Mouse (Mus musculus): ENCODE results near the gene Ptar1. TPM values are rescaled to one million over a fixed set of nuclear protein-coding genes. Genes with fewer than 3 reads are reported as not detected.
"Not testable (repeated sequence)": the region's sequence is repeated elsewhere in the genome, so short reads cannot be mapped to it uniquely, and the experiment has no call there.

Ptar1 gene
- total RNA-seq (2021) = 10 to 100 TPM; 18.5 to 19.0 TPM

DNA sequence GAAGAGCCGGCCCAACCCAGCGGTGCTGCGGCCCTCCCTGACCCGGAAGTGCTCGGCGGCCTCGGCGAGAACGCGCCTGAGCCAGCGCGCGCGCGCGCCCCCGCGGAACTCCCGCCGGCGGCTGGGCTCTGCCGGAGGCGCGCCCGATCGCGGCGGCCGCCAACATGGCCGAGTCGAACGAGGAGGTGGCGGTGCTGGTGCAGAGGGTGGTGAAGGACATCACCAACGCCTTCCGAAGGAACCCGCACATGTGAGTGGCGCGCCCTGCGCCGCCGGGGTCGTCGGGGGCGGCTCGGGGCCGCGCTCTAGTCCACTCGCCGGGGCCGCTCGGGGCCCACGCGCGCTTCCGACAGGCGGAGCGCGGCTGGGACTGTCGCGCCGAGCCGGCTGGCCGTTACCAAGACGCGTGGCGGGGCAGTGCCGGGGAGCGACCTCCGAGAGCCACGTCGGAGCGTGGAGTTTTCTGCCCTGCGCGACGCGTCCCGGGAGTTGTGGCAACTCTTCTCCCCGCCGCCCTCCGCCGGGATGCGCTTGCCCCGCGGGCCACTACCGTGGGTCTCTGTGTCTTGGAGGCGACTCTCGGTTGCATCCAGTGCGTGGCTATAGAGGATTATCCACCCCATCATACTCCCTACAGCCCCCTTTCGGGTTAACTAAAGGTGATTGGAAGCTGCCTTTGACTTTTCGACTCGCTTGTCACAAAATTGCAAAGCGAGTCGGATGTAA lies at the start of gene Ptar1:
Gene Ptar1, plus strand, starts transcription at position 134 of the 726 bp plus-strand sequence.
- intact Hi-C loops (cut with DNase I) = loop anchor here (1.0 to 10.0 kb wide), 2 partner anchors 71 to 277 kb away; partner anchors contain the start of gene Apba1
- peak; percentile 95 to 97 for DNase-seq

DNA sequence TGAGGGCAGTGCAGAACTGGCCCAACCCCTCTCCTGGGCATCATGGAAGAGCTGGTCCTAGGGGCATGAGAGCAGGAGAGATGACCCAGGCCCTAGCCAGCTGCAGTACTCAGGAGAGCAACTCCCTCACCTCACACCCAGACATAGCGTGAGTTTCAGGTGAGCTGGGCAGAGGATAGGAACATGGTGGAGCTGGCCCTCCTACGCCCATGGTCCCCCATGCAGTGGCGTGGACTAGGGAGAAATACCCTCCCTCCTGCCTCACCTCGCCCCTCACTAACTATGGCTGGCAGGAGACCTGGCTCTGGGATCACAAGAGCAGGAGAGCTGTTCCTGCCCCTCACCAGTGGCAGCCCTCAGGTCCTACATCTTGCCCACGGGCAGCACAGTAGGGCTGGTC lies 43.4 kb upstream of the Ptar1 start:
- DNase-seq = no peak
- intact Hi-C loops (cut with DNase I) = no loop called here

DNA sequence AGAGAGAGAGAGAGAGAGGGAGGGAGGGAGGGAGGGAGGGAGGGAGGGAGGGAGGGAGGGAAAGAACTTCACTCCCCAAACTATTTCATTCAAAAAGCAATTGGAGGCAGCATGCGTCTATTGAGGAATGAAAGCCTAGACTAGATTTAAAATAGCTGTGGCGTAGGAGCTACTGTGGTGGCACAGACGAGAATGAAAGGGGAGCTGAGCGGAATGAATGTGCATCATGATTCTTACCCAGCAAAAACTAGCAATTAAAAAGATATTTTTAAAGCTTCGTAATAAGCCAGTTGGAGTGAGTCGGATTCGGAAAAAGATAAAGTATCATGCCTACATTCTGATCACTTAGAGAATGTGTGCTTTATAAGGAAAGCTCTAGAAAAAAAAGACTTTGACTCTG lies 41.9 kb upstream of the Ptar1 start:
- no peak for DNase-seq
- intact Hi-C loops (cut with DNase I) = no loop called here

DNA sequence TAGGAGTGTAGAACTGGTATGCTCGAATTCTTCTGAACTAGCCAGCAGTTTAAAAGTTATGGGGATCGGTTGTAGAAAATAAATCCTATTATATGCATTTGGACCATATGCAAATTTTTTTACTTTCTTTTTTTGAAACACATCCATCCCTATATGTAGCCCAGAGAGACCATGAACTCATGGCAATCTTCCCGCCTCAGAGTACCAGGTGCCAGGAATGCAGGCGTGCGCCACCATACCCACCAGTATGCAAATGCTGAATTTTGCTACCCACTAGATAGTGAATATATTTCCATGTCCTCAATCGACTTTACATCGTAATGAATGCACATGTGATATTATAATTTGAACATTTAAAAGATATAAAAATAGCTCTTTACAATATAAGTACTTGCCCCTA lies 39.9 kb upstream of the Ptar1 start:
- intact Hi-C loops (cut with DNase I) = no loop called here
- DNase-seq = no peak

DNA sequence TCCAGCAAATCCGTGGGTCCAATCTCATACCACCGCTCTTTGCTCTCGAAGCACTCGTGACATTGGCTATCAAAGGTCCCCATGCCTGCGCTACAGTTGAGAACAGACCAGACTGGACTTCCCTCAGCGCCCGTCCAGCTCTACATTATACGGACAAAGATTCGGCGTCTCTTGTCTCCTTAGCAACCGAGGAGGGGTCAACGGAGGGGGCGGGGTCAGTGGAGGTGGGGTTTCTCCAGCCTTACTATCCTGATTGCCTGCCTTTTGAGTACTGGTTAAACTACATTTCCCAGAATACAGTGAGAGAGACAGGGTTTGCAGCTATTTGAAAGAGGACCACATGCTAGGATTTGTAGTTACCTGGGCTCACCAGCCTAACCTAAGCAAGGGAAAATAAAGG lies 34.6 kb upstream of the Ptar1 start, which contains the start of gene 1700028P14Rik:
Gene 1700028P14Rik, minus strand, starts transcription at position 169 of the 400 bp plus-strand sequence.
- DNase-seq = peak; percentile 7 to 20
- intact Hi-C loops (cut with DNase I) = no loop called here

DNA sequence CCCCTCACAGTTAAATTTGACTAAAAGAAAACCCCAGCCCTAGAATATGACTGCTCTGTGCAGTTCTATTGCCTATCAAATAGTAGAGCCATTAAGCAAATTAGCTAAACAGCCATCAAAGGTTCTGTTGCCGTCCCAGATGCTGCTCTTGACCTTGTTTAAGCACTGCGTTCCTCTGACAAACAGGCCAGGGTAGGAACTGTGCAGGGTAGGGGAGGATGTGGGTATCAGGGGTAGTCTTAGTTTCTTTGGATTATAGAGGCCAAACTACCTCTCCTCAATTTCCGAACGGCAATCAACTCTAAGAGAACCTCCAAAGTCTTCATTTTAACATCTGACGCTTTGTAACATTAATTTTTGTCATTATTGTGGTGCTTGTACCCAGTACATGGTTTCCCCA lies 34.1 kb upstream of the Ptar1 start:
- DNase-seq = no peak
- intact Hi-C loops (cut with DNase I) = no loop called here

GRCm38 (mm10) chr19:23657261-23657932 lies 29.8 kb upstream of the Ptar1 start:
- no peak for DNase-seq
- intact Hi-C loops (cut with DNase I) = no loop called here

GRCm38 (mm10) chr19:23658350-23658749 lies 28.9 kb upstream of the Ptar1 start:
- intact Hi-C loops (cut with DNase I) = no loop called here
- DNase-seq = no peak

DNA sequence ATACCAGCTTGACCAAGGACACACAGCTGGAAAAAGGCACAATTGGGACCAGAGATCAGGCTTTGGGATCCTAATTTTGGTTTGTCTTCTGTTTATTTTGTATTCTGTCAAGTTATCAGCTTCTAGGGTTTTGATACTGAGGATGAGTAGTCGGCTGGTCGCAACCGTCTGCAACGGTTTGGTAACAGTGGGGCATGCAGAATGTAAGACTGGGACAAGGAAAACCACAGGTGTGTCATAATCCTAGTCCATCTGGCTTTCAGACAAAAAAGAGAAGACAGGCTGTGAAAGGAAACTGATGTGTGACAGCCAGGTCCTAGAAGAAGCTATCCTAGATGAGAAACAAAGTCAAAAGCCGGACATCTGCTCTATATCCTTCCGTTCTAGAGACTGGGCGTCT lies 23.1 kb upstream of the Ptar1 start:
- intact Hi-C loops (cut with DNase I) = no loop called here
- DNase-seq = no peak

DNA sequence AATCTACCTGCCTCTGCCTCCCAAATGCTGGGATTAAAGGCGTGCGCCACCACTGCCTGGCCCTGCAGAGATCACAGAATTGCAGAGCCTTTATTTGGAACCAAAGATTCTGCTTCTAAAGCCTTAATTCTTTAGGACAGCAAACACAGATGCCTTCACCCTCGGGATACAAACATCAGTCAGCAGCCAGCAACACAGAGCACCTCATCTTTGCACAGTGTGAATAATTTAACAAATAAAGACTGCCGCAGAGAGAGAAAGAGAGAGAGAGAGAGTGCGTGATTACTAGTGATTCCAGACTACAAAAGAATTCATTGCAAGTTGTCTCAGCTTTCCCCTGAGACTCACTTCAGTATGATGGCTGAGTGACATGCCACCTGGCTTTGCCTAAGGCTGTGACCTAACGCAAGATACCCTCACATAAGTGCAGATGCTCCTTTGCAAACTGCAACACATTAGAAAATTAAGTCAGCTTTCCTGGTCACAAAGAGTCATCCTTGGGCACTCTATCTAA lies 19.0 kb upstream of the Ptar1 start:
- intact Hi-C loops (cut with DNase I) = no loop called here
- no peak for DNase-seq

DNA sequence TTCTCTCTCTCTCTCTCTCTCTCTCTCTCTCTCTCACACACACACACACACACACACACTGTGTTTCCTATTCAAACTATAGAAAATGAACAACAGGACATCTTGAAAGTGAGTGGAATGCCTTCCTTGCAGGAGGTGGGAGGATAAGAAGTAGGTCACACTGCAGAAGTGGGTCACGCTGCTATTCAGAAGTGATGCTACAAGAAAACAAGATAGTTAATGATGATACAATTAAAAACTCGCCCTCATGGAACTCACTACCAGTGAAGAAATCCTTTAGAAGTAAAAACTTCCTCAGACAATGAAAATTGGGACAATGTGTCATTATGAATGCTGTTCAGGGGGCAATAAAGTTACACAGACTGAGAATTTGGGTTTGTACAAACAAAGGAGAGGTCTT lies 14.2 kb upstream of the Ptar1 start:
- intact Hi-C loops (cut with DNase I) = no loop called here

GRCm38 (mm10) chr19:23675656-23676055 lies 11.6 kb upstream of the Ptar1 start:
- intact Hi-C loops (cut with DNase I); DNase-seq: not testable (repeated sequence)

More for the DNA sequence above, 14.2 kb upstream of the Ptar1 start:
- no peak for DNase-seq

DNA sequence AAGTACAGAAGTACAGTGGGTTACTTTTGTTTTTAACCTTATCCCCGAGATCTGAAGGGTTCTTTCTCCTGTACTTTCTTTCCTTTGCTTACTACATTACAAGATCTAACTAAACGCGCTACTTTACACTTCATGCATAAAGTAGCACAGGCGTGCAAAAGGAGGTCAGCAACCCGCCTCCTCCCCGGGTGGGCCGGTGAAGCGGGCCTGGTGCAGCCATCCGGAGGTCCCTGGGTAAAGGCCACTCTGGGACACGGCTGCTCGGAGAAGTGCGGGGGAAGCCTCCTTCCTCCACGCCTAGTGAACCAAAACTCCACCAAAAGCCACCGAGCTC lies 300 bp upstream of the Ptar1 start:
- intact Hi-C loops (cut with DNase I) = loop anchor here (10.0 kb wide), 1 partner anchor 278 kb away; no protein-coding TSS in a partner anchor
- DNase-seq = no peak

DNA sequence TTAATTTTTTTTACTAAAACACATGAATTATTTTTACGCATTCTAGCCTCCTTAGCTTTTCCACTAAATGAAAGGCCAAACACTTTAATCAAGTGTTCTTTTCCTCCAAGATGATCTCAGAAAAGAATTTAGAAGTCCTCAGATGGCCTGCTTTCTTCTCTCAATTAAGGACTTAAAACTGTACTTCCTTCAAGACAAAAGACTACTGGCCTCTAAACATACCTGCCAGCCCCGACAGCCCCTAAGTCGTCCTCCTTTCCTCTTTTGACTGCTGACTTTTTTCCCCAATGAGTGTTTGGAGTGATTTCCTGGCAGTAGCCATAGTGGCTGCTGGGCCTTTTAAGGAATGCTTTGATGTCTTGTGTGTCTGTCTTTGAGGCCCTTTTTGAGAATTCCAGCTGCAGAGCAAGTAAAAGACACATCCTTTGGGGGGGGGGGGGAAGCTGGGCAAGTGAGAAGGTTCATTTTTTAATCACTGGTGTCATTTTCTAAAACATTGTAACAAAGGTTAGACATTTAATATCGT lies 1.3 kb downstream of the Ptar1 start:
- DNase-seq = no peak
- intact Hi-C loops (cut with DNase I) = loop anchor here (1.0 to 10.0 kb wide), 2 partner anchors 70 to 276 kb away; partner anchors contain the start of gene Apba1

GRCm38 (mm10) chr19:23694344-23694743 lies 7.1 kb downstream of the Ptar1 start:
- DNase-seq = peak; percentile 37 to 39
- intact Hi-C loops (cut with DNase I) = no loop called here

GRCm38 (mm10) chr19:23697861-23698260 lies 10.6 kb downstream of the Ptar1 start:
- intact Hi-C loops (cut with DNase I) = no loop called here
- peak in 1 of 2 experiments; percentile 7 for DNase-seq

DNA sequence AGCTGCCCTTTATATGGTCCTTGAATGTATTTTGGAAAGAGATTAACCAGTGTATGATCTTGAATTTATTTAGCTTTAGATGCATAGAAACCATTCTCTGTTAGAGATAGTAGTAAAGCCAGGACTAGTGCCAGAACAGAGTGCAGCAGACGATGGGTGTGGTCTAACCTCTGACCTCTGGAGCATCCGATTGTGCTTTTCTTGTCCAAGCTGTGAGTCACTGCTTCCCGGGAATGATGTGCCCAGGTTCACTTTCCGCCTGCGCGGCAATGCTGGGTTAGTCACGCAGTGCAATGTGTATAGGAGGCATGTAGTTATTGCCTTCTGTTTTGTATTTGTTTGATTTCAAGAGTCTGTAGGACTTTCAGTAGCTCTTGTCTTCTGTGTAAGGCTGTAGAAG lies 11.1 kb downstream of the Ptar1 start:
- intact Hi-C loops (cut with DNase I) = no loop called here
- DNase-seq = peak; percentile 13 to 18

GRCm38 (mm10) chr19:23699131-23699530 lies 11.9 kb downstream of the Ptar1 start:
- intact Hi-C loops (cut with DNase I) = no loop called here
- no peak for DNase-seq

GRCm38 (mm10) chr19:23702896-23703295 lies 15.7 kb downstream of the Ptar1 start:
- intact Hi-C loops (cut with DNase I) = loop anchor here (10.0 kb wide), 1 partner anchor 1668 kb away; no protein-coding TSS in a partner anchor
- no peak for DNase-seq

GRCm38 (mm10) chr19:23705383-23705782 lies 18.2 kb downstream of the Ptar1 start:
- intact Hi-C loops (cut with DNase I) = loop anchor here (10.0 kb wide), 1 partner anchor 1671 kb away; no protein-coding TSS in a partner anchor
- DNase-seq = no peak

- DNase-seq = no peak
- intact Hi-C loops (cut with DNase I) = no loop called here
Observed at GRCm38 (mm10) chr19:23746506-23746905, 59.3 kb downstream of the Ptar1 start.

Data from heart, postnatal 36 days (tissue).